Mouse (Mus musculus) liver, embryonic 12.5 days (tissue): ENCODE results near the gene Adgrl2. TPM values are rescaled to one million over a fixed set of nuclear protein-coding genes. Genes with fewer than 3 reads are reported as not detected.

Source experiments
- ATAC-seq: fragments of 200-750 bp; cut with Nextera tagmentation; 2 replicates; pipeline ENCODE4 v1.8.0; 2017; ENCODE audit warnings: moderate number of reproducible peaks, mild to moderate bottlenecking, moderate library complexity
- H3K27ac ChIP-seq: fragments of 300-500 bp; sonication (generic); 2 replicates; pipeline ENCODE4 v1.5.1; 2016; ENCODE audit warnings: mild to moderate bottlenecking
- H3K27me3 ChIP-seq: fragments of 300-500 bp; sonication (generic); replicated peaks from 2 replicates; pipeline ENCODE4 v1.6.1; 2016; ENCODE audit warnings: mild to moderate bottlenecking, moderate library complexity
- H3K36me3 ChIP-seq: fragments of 300-500 bp; sonication (generic); 2 replicates; pipeline ENCODE4 v1.6.1; 2016; ENCODE audit warnings: mild to moderate bottlenecking, moderate library complexity
- H3K4me1 ChIP-seq: fragments of 300-500 bp; sonication (generic); 2 replicates; pipeline ENCODE4 v1.6.1; 2016
- H3K4me2 ChIP-seq: fragments of 300-500 bp; sonication (generic); 2 replicates; pipeline ENCODE4 v1.6.1; 2016; ENCODE audit warnings: mild to moderate bottlenecking, moderate library complexity
- H3K4me3 ChIP-seq: fragments of 300-500 bp; sonication (generic); 2 replicates; pipeline ENCODE4 v1.5.1; 2016; ENCODE audit warnings: mild to moderate bottlenecking, moderate library complexity
- H3K9ac ChIP-seq: fragments of 300-500 bp; sonication (generic); 2 replicates; pipeline ENCODE4 v1.6.1; 2016; ENCODE audit warnings: mild to moderate bottlenecking, moderate library complexity
- H3K9me3 ChIP-seq: fragments of 300-500 bp; sonication (generic); replicated peaks from 2 replicates; pipeline ENCODE4 v1.6.1; 2016; ENCODE audit warnings: mild to moderate bottlenecking, moderate library complexity
- WGBS: fragments of 180-500 bp; shearing (Covaris S2); methylation state at CpG from one replicate; pipeline ENCODE4 v1.1.7; 2016; ENCODE audit not compliant: insufficient replicate concordance; 5-methylcytosine and 5-hydroxymethylcytosine counted together
- polyA plus RNA-seq: library from polyadenylated mRNA; unstranded; fragments of >200 nt; fragmentation: Nextera tagmentation; extraction: Ambion mirVana; gene quantifications from 2 replicates; pipeline ENCODE4 v1.2.1, GENCODE M21; 2016

The Adgrl2 gene
- polyA plus RNA-seq, 1 experiment from 2014 or later: 13.3 TPM

DNA sequence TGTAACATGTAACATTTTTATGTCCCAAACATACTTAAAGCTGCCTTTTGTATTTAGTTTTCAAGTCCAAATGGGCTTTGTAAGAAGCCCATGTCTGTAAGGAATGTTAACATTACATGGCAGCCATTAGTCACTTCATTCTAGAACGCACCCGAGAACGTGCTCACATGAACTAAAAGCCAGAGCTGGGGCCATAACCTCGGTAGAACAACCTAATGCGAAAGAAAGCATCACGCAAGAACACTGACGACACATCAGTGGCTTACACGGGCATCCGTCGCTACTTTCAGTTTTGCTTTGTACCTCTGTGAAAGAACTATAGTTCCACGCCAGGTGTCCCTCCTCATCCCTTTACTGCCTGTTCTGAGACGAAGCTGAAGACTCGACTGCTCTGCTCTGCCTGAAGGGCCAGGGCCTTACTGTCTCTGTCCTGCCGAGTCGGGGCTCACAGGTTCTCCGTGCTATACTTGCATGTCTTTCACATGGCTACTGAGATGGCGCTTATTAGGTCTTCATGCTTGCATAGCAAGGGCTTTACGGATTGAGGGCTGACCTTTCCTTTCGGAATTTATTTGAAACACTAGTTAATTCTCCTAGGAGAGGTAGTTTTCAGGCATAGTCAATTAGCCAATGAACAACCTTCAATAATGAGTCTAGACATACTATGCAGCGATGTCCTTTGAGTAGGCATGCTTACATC is 157.1 kb downstream of the Adgrl2 start:
- WGBS: 84% methylated on average over 20 of the region's 20 CpGs
- Histone ChIP-seq H3K9ac (no peak overlapping the region), H3K36me3 (peaks cover 34% of the 10 kb centered on the region), H3K9me3 (no peaks in the 10 kb centered on the region), H3K4me1 (no peaks in the 10 kb centered on the region), H3K27me3 (no peaks in the 10 kb centered on the region), H3K4me3 (no peak overlapping the region), H3K4me2 (no peak overlapping the region), H3K27ac (no peak overlapping the region)
- no peak for ATAC-seq

DNA sequence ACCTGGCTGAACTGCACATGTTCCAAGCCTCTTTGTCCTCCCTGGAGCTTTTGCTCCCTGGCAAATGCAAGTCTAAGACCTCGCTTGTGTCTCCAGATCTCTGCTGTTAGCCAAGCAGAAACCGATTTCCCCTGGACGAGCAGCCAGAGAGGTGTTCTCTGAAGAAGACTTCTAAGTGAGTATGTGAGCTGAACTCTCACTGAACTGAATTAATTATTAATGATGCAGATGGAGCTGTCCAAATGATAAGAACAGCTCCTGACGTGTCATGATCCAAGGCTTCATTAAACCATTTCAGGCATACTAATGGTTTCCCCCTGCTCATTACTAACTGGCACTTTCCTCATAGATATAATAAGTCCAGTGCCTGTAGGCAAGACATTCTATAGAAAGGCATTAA is 158.4 kb downstream of the Adgrl2 start:
- no peak for ATAC-seq

DNA sequence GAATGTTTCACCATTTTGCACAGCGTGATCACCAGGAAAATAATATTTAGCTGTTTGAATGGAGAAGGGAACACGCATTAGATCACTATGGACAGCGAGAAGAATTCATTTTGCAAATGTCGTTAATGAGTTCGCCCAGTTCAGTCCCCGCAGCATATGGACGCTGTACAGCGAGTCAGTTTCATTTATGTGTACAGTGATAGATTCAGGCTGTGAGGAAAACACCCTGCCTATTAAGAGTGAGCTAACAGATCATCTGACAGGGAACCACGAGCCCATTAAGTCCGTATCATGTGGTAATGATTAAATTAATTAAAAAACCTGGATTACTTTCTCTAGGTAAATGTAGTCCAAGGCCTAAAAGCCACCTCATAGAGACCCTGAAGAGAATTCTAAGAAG is 161.8 kb downstream of the Adgrl2 start:
- WGBS: 86% methylated on average over 10 of the region's 10 CpGs
- H3K4me3 ChIP-seq: no peak overlapping the region
- H3K4me1 ChIP-seq: no peaks in the 10 kb centered on the region
- ATAC-seq: no peak
- peaks cover 7% of the 10 kb centered on the region for H3K36me3 ChIP-seq
- H3K27ac ChIP-seq: no peak overlapping the region
- H3K9me3 ChIP-seq: no peaks in the 10 kb centered on the region
- no peaks in the 10 kb centered on the region for H3K27me3 ChIP-seq
- H3K4me2 ChIP-seq: no peak overlapping the region
- no peak overlapping the region for H3K9ac ChIP-seq

More for the DNA sequence above, 158.4 kb downstream of the Adgrl2 start:
- Histone ChIP-seq H3K27ac (no peak overlapping the region), H3K4me3 (no peak overlapping the region), H3K27me3 (no peaks in the 10 kb centered on the region), H3K4me1 (no peaks in the 10 kb centered on the region), H3K4me2 (no peak overlapping the region), H3K9ac (no peak overlapping the region), H3K9me3 (no peaks in the 10 kb centered on the region), H3K36me3 (peaks cover 28% of the 10 kb centered on the region)
- WGBS: 69% methylated on average over 4 of the region's 4 CpGs

DNA sequence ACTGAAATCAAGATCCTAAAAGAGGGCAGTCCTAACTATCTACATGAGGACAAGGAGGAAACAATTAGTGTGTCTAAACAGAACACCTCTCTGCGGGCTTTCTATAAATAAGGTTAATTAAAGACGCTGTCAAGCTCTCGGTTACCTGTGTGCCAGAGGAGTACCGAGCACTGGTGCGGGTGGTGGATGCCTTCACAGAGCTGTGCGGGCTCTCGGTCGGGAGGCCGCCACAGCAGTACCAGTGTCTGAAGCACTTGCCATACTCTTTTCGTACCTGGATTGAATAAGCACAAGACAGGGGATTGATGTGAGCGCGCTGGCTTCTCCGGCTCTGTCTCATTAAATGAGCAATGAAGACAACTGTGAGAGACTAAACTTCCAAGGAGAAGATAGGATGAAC is 166.8 kb downstream of the Adgrl2 start:
- H3K36me3 ChIP-seq: peaks cover 24% of the 10 kb centered on the region
- H3K9ac ChIP-seq: no peak overlapping the region
- H3K27ac ChIP-seq: no peak overlapping the region
- H3K4me3 ChIP-seq: no peak overlapping the region
- no peak overlapping the region for H3K4me2 ChIP-seq
- H3K4me1 ChIP-seq: no peaks in the 10 kb centered on the region
- no peaks in the 10 kb centered on the region for H3K9me3 ChIP-seq
- no peaks in the 10 kb centered on the region for H3K27me3 ChIP-seq
- 87% methylated on average over 13 of the region's 13 CpGs for WGBS
- ATAC-seq: no peak

DNA sequence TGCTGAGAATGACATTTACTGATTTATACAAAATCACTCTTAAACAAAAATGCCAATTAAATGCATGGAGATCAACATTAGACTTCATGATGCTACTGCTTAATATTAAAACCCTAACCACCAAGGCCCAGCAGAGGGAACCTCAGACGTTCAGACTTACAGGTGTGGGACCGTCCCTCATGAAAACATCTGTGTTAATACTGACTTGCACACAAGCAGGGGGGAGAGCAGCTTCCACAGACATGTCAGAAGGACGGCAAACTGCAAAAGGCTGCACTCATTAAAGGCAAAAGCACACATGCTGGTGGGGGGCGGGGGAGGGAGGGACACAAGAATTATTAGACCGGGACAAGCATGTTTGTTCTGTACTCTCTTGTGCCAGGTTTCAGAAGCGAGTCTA is 168.7 kb downstream of the Adgrl2 start:
- WGBS: 80% methylated on average over 6 of the region's 6 CpGs
- Histone ChIP-seq H3K4me1 (no peaks in the 10 kb centered on the region), H3K27ac (no peak overlapping the region), H3K27me3 (no peaks in the 10 kb centered on the region), H3K36me3 (peaks cover 39% of the 10 kb centered on the region), H3K9me3 (no peaks in the 10 kb centered on the region), H3K9ac (no peak overlapping the region), H3K4me2 (no peak overlapping the region), H3K4me3 (no peak overlapping the region)
- ATAC-seq: no peak

DNA sequence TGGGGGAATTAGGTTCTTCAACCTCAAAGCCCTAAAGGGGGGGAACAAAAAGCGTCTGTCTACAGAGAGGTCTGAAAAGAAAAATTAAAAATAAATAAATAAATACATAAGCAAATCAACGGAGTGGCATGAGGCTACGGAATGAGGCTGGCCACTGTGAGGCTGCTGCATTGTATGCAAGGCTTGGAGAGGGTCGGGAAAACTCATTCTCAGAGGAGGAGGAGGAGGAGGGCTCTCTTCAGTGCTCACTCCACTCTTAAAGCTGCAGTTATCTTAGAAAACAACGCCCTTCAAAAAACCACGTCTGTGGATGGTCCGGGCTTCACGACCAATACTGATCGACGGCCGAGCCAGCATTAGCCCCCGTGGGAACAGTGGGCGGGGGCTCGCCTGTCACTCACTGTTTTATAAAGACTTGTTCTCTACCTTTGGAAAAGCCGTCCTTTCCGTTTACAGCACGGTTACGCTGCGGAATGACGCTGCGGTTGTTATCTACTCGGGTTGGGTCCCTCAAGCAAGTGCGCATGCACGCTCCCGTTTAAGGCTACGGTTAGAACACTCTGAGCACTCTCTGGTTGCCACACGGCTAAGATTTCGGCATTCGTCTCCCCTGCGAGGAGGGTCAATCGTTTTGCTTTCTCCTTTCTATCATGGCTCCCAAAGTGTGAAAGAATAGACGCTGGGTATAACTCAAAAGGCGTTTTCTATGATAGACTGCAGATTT is 170.9 kb downstream of the Adgrl2 start:
- Histone ChIP-seq H3K27ac (no peak overlapping the region), H3K4me1 (no peaks in the 10 kb centered on the region), H3K4me2 (no peak overlapping the region), H3K9ac (no peak overlapping the region), H3K9me3 (no peaks in the 10 kb centered on the region), H3K36me3 (peaks cover 41% of the 10 kb centered on the region), H3K27me3 (no peaks in the 10 kb centered on the region), H3K4me3 (no peak overlapping the region)
- no peak for ATAC-seq
- 75% methylated on average over 33 of the region's 33 CpGs for WGBS

DNA sequence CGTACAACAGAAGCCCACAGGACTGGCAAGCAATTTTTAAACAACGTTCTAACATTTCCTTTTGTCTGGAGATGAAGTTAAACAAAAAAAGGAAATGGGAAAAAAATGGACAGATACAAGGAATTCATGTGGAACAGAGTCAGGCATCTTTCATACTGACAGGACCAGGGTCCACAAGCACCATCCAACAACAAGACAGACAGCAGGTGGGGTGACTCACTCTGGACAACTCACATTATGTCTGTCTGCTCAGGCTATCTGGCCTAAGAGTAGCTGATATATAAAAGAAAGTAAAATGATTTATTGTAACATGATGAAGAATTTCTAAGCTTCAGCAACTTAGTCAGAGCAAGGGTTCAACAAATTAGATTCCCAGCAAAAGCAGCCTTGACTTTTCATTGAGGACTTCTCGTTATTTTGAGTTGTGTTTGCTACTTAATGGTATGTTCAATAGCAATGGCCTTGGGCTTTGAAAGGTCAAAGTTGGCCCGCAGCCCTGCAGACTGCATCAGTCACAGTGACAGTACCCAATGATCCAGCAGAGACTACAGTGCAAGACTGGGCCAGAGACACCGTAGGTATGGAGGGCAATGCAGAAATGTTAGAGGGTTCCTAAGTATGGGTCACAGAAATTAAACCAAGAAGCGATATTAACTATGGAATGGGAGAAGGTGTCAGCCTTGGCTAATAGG is 171.8 kb downstream of the Adgrl2 start:
- Histone ChIP-seq H3K4me1 (no peaks in the 10 kb centered on the region), H3K9ac (no peak overlapping the region), H3K9me3 (no peaks in the 10 kb centered on the region), H3K27me3 (no peaks in the 10 kb centered on the region), H3K4me2 (no peak overlapping the region), H3K36me3 (peaks cover 40% of the 10 kb centered on the region), H3K4me3 (no peak overlapping the region), H3K27ac (no peak overlapping the region)
- 82% methylated on average over 6 of the region's 6 CpGs for WGBS
- ATAC-seq: no peak

DNA sequence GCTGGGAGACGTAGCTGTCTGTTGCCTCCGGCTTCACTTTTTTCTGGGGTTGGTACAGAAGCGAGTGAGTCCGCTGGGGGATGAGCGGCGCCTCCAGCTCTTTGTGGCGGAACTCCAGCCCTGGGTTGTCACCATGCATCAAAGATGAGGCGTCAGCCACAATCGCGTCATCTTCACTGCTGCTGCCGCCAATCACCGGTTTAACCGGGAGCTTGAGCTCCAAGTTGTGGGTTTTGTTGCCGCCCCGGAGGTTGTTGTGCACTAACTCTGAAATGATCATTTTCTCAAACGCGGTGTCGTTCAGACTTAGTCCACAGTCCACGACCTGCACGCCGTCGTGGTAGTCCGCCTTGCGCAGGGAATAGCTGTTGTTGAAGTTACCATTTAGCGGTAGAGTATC is 172.9 kb downstream of the Adgrl2 start:
- H3K27ac ChIP-seq: no peak overlapping the region
- no peak overlapping the region for H3K4me2 ChIP-seq
- no peak overlapping the region for H3K4me3 ChIP-seq
- H3K4me1 ChIP-seq: no peaks in the 10 kb centered on the region
- peaks cover 31% of the 10 kb centered on the region for H3K36me3 ChIP-seq
- H3K9me3 ChIP-seq: no peaks in the 10 kb centered on the region
- H3K27me3 ChIP-seq: no peaks in the 10 kb centered on the region
- no peak for ATAC-seq
- WGBS: 89% methylated on average over 25 of the region's 25 CpGs
- no peak overlapping the region for H3K9ac ChIP-seq

DNA sequence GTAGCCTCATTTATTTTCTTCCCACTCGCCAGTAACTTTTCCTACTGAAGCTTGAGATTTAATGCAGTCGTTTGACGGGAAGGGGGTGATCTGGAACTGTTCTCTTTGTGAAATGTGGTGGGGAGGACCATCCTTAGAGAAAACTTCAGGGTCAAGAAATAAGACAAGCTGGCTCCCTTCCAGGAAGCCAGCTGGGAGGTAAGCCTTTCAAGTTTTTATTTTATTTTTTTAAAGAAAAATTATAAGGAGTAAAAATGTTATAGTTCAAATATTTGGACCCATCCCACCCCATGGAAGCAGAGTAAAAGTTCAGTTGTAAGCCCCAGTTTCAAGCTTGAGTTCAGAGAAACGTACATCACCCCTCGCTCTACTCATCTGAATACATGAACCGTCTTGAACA is 177.2 kb downstream of the Adgrl2 start:
- ATAC-seq: no peak
- Histone ChIP-seq H3K4me1 (no peaks in the 10 kb centered on the region), H3K27me3 (no peaks in the 10 kb centered on the region), H3K9me3 (no peaks in the 10 kb centered on the region), H3K36me3 (peaks cover 17% of the 10 kb centered on the region), H3K9ac (no peak overlapping the region), H3K4me2 (no peak overlapping the region), H3K4me3 (no peak overlapping the region), H3K27ac (no peak overlapping the region)
- WGBS: 74% methylated on average over 6 of the region's 6 CpGs

DNA sequence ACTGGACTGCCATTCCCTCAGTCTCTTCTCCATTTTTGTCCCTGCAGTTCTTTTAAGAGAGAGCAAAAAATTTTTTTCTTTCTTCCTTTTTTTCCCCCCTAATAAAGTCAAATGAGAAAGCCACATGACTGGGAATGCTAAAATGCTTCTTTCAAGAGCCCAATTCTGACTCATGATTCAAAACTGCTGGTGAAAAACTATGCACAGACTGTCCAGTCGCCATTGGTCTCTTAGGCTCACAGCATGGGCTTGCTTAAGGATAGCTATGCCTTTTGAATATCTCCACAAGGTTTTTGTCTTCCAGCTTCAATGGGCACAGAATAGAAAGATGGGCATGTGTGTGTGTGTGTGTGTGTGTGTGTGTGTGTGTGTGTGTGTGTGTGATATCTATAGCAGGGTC is 178.3 kb downstream of the Adgrl2 start:
- no peak for ATAC-seq
- Histone ChIP-seq H3K4me2 (no peak overlapping the region), H3K9ac (no peak overlapping the region), H3K4me1 (no peaks in the 10 kb centered on the region), H3K4me3 (no peak overlapping the region), H3K27ac (no peak overlapping the region), H3K36me3 (peaks cover 7% of the 10 kb centered on the region), H3K27me3 (no peaks in the 10 kb centered on the region), H3K9me3 (no peaks in the 10 kb centered on the region)
- 51% methylated on average over 1 of the region's 1 CpGs for WGBS

DNA sequence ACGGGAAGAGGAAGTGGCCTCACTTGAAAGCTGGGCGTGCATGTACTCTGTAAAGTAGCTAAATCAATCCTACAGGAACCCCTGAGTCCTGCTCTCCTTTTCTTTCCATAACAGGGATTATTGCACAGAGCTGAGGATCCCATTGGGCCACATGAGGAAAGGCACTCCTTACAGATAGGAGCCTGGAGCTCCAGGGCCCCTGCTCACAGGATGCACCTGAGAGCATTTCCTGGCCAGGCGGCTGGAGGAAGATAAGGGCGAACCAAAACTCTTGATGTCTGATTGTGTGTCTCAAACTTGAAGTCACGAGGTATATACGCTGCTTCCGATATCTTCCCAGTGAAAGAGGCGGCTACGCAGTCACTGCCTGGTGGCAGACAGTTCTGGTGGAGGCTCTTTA is 183.4 kb downstream of the Adgrl2 start:
- no peaks in the 10 kb centered on the region for H3K9me3 ChIP-seq
- ATAC-seq: 0 out of 2 replicates have a peak, but pooled peaks have one; percentile 27
- no peak overlapping the region for H3K9ac ChIP-seq
- no peaks in the 10 kb centered on the region for H3K27me3 ChIP-seq
- H3K36me3 ChIP-seq: no peaks in the 10 kb centered on the region
- 7% methylated on average over 9 of the region's 9 CpGs for WGBS
- H3K4me3 ChIP-seq: no peak overlapping the region
- H3K4me2 ChIP-seq: 0 out of 2 replicates have a peak overlapping the region, but pooled peaks have one; percentile 9
- H3K27ac ChIP-seq: no peak overlapping the region
- no peaks in the 10 kb centered on the region for H3K4me1 ChIP-seq

DNA sequence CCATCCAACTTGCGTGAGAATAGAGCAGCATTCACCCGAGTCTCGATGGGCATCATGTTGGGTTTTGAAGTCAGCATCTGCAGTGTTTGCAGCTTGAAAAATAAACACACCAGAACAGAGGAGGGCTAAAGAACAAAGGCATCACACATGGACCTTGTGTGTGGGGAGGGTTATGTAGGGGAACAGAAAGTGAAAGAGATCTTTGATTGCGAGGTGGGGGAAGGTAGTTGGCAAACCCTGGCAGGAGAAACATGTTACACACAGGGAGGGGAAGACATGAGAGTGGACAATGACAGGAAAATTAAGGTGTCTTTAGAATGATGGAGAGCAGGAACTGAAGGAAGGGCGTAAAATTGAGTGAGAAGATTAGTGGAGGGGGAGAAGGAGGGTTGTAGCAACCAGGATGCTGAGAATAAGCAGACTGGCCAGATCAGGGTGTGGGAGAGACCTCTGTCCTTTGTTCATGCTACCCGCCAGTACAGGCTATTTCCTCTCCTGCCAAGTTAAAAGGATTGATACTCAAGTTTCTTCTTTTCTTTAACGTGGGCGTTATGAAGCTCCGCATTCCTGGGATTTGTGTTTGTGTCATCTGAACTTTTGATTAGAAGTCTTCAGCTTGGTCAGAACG is 197.0 kb downstream of the Adgrl2 start:
- 64% methylated on average over 10 of the region's 10 CpGs for WGBS

More for the DNA sequence above, 197.0 kb downstream of the Adgrl2 start:
- Histone ChIP-seq H3K27ac (no peak overlapping the region), H3K36me3 (no peaks in the 10 kb centered on the region), H3K4me2 (no peak overlapping the region), H3K9me3 (no peaks in the 10 kb centered on the region), H3K27me3 (no peaks in the 10 kb centered on the region), H3K4me3 (no peak overlapping the region), H3K4me1 (no peaks in the 10 kb centered on the region), H3K9ac (no peak overlapping the region)
- ATAC-seq: no peak
